Mouse (Mus musculus) central nervous system, embryonic 14 days (tissue): ENCODE measurements around the gene Vmn2r76. TPM values are rescaled to one million over a fixed set of nuclear protein-coding genes. Genes with fewer than 3 reads are reported as not detected.

Source experiments
- polyA plus RNA-seq: library from polyadenylated mRNA; depleted of rRNA; stranded (reverse); fragments of >200 nt; gene quantifications from 2 replicates; pipeline ENCODE4 v1.2.3, GENCODE M21; 2012; rRNA removed

The Vmn2r76 gene
- polyA plus RNA-seq = not detected in 2 replicates

GRCm38 (mm10) chr7:86246208-86246607 is at the start of gene Vmn2r76:
TSS of gene Vmn2r76 (minus strand) at chr7:86246308.

GRCm38 (mm10) chr7:86277072-86277471 is 31.0 kb upstream of the Vmn2r76 start, which contains the start of gene Olfr310:
TSS of gene Olfr310 (minus strand) at chr7:86277172.

GRCm38 (mm10) chr7:86171678-86172077 is 74.4 kb downstream of the Vmn2r76 start, which contains the start of gene Vmn2r75:
TSS of gene Vmn2r75 (minus strand) at chr7:86171778.

Other genes starting within 250 kb of the Vmn2r76 start
- not detected in 2 replicates for gene Vmn2r75, start 74.5 kb downstream of the Vmn2r76 start, polyA plus RNA-seq
- not detected in 2 replicates for gene Olfr310, start 30.9 kb upstream of the Vmn2r76 start, polyA plus RNA-seq
- gene Olfr309, start 67.4 kb upstream of the Vmn2r76 start, polyA plus RNA-seq = not detected in 2 replicates
- gene Olfr308, start 79.3 kb upstream of the Vmn2r76 start, polyA plus RNA-seq = not detected in 2 replicates
- not detected in 2 replicates for gene Olfr307, start 91.3 kb upstream of the Vmn2r76 start, polyA plus RNA-seq
- gene Olfr305, start 120.6 kb upstream of the Vmn2r76 start, polyA plus RNA-seq = not detected in 2 replicates
- gene Olfr304, start 140.3 kb upstream of the Vmn2r76 start, polyA plus RNA-seq = not detected in 2 replicates
- not detected in 2 replicates for gene Olfr303, start 151.5 kb upstream of the Vmn2r76 start, polyA plus RNA-seq
- not detected in 2 replicates for gene Olfr301, start 157.5 kb upstream of the Vmn2r76 start, polyA plus RNA-seq
- not detected in 2 replicates for gene Olfr299, start 213.6 kb upstream of the Vmn2r76 start, polyA plus RNA-seq
- not detected in 2 replicates for gene Olfr298, start 246.2 kb upstream of the Vmn2r76 start, polyA plus RNA-seq